Mouse (Mus musculus): ENCODE data around the gene Batf3. TPM values are rescaled to one million over a fixed set of nuclear protein-coding genes. Genes with fewer than 3 reads are reported as not detected.

The Batf3 gene
- polyA plus RNA-seq, 2 experiments: 1.5 to 1.8 TPM

- no peaks in the 10 kb centered on the region for H3K9me3 ChIP-seq (ENCODE audit: control insufficient read depth, low read length)
- TF ChIP-seq CTCF (IDR thresholded peaks at IDR 0.05; ENCODE audit: low read depth) (peak; percentile 32; the same call in 1 of the 2 replicates), EP300 (IDR thresholded peaks at IDR 0.05; ENCODE audit: low read depth) (no peak)
- no peaks in the 10 kb centered on the region for H3K36me3 ChIP-seq (replicated peaks; ENCODE audit: control insufficient read depth, insufficient read depth, low read depth)
- no peaks in the 10 kb centered on the region for H3K27me3 ChIP-seq (ENCODE audit: control insufficient read depth, insufficient read depth, low read length)
- no peak for DNase-seq (ENCODE audit: low read depth in 3 of 3, low spot score in 3 of 3)
- 58% methylated on average over 3 of the region's 3 CpGs for WGBS (ENCODE audit: insufficient replicate concordance)
- H3K9ac ChIP-seq (replicated peaks): no peak overlapping the region
- ATAC-seq (ENCODE audit: insufficient read depth): no peak
- H3K4me3 ChIP-seq (ENCODE audit: insufficient read depth in 1 of 2, low read depth in 2 of 2, low read length in 2 of 2): no peak overlapping the region
- no peak overlapping the region for H3K4me2 ChIP-seq (ENCODE audit: low read depth)
- H3K27ac ChIP-seq: no peak overlapping the region
- H3K4me1 ChIP-seq (replicated peaks; ENCODE audit: control insufficient read depth in 2 of 2, insufficient read depth in 2 of 2, low read length in 1 of 2): peaks cover 9 to 20% of the 10 kb centered on the region in 2 experiments; a peak in 3 of 4 replicates
Measured at GRCm38 (mm10) chr1:191057461-191057860, 40.2 kb upstream of the Batf3 start.

- peaks cover 22% of the 10 kb centered on the region for H3K36me3 ChIP-seq (replicated peaks; ENCODE audit: control insufficient read depth, insufficient read depth, low read depth)
- peak overlapping the region; percentile 16; the same call in 1 of the 2 replicates for H3K27ac ChIP-seq
- no peak for TF ChIP-seq EP300 (IDR thresholded peaks at IDR 0.05; ENCODE audit: low read depth)
- no peak for TF ChIP-seq CTCF (IDR thresholded peaks at IDR 0.05; ENCODE audit: low read depth)
- H3K9ac ChIP-seq (replicated peaks): peak overlapping the region; percentile 88
- WGBS (ENCODE audit: insufficient replicate concordance): 3% methylated on average over 15 of the region's 15 CpGs
- no peaks in the 10 kb centered on the region for H3K27me3 ChIP-seq (ENCODE audit: control insufficient read depth, insufficient read depth, low read length)
- no peak for DNase-seq (ENCODE audit: low read depth in 3 of 3, low spot score in 3 of 3)
- peak overlapping the region; percentile 88 for H3K4me2 ChIP-seq (ENCODE audit: low read depth)
- H3K9me3 ChIP-seq (ENCODE audit: control insufficient read depth, low read length): no peaks in the 10 kb centered on the region
- H3K4me1 ChIP-seq (replicated peaks; ENCODE audit: control insufficient read depth in 2 of 2, insufficient read depth in 2 of 2, low read length in 1 of 2): peaks cover 11 to 14% of the 10 kb centered on the region in 2 experiments
- ATAC-seq (ENCODE audit: insufficient read depth): peak; percentile 42; the same call in 1 of the 2 replicates
- peak overlapping the region; percentile 91 to 93 for H3K4me3 ChIP-seq (ENCODE audit: insufficient read depth in 1 of 2, low read depth in 2 of 2, low read length in 2 of 2)
Measured at GRCm38 (mm10) chr1:191062241-191062780, 35.3 kb upstream of the Batf3 start.

GRCm38 (mm10) chr1:191062781-191063485 is 34.7 kb upstream of the Batf3 start, which contains the start of the genes Tatdn3 and Nsl1:
Gene Tatdn3 (minus strand): TSS chr1:191062932.
Gene Nsl1 (plus strand): TSS chr1:191063012.
- TF ChIP-seq EP300 (IDR thresholded peaks at IDR 0.05; ENCODE audit: low read depth): peak; percentile 25; the same call in 1 of the 2 replicates
- peak; percentile 65 for TF ChIP-seq CTCF (IDR thresholded peaks at IDR 0.05; ENCODE audit: low read depth)
- H3K9me3 ChIP-seq (ENCODE audit: control insufficient read depth, low read length): no peaks in the 10 kb centered on the region
- ATAC-seq (ENCODE audit: insufficient read depth): peak; percentile 92
- peaks cover 11 to 14% of the 10 kb centered on the region in 2 experiments for H3K4me1 ChIP-seq (replicated peaks; ENCODE audit: control insufficient read depth in 2 of 2, insufficient read depth in 2 of 2, low read length in 1 of 2)
- H3K27me3 ChIP-seq (ENCODE audit: control insufficient read depth, insufficient read depth, low read length): no peaks in the 10 kb centered on the region
- H3K27ac ChIP-seq: peak within 1 kb of the TSS; percentile 19
- H3K36me3 ChIP-seq (replicated peaks; ENCODE audit: control insufficient read depth, insufficient read depth, low read depth): peaks cover 25% of the 10 kb centered on the region
- H3K4me2 ChIP-seq (ENCODE audit: low read depth): peak within 1 kb of the TSS; percentile 88
- DNase-seq (ENCODE audit: low read depth in 3 of 3, low spot score in 3 of 3): peak; percentile 74 to 78 (median 76)
- peak within 1 kb of the TSS; percentile 88 for H3K9ac ChIP-seq (replicated peaks)
- WGBS (ENCODE audit: insufficient replicate concordance): under 1% methylated on average over 56 of the region's 56 CpGs
- peak within 1 kb of the TSS; percentile 91 to 93 for H3K4me3 ChIP-seq (ENCODE audit: insufficient read depth in 1 of 2, low read depth in 2 of 2, low read length in 2 of 2)

- ATAC-seq (ENCODE audit: insufficient read depth): no peak
- no peaks in the 10 kb centered on the region for H3K27me3 ChIP-seq (ENCODE audit: control insufficient read depth, insufficient read depth, low read length)
- no peak for TF ChIP-seq CTCF (IDR thresholded peaks at IDR 0.05; ENCODE audit: low read depth)
- TF ChIP-seq EP300 (IDR thresholded peaks at IDR 0.05; ENCODE audit: low read depth): no peak
- 41% methylated on average over 9 of the region's 9 CpGs for WGBS (ENCODE audit: insufficient replicate concordance)
- peak overlapping the region; percentile 88 for H3K4me2 ChIP-seq (ENCODE audit: low read depth)
- peaks cover 11 to 14% of the 10 kb centered on the region in 2 experiments for H3K4me1 ChIP-seq (replicated peaks; ENCODE audit: control insufficient read depth in 2 of 2, insufficient read depth in 2 of 2, low read length in 1 of 2)
- peak overlapping the region; percentile 88 for H3K9ac ChIP-seq (replicated peaks)
- DNase-seq (ENCODE audit: low read depth in 3 of 3, low spot score in 3 of 3): no peak
- no peaks in the 10 kb centered on the region for H3K9me3 ChIP-seq (ENCODE audit: control insufficient read depth, low read length)
- peaks cover 28% of the 10 kb centered on the region for H3K36me3 ChIP-seq (replicated peaks; ENCODE audit: control insufficient read depth, insufficient read depth, low read depth)
- peak overlapping the region; percentile 91 to 93 for H3K4me3 ChIP-seq (ENCODE audit: insufficient read depth in 1 of 2, low read depth in 2 of 2, low read length in 2 of 2)
- no peak overlapping the region for H3K27ac ChIP-seq
Measured at GRCm38 (mm10) chr1:191063700-191064099, 33.9 kb upstream of the Batf3 start.

GRCm38 (mm10) chr1:191064535-191064934 is 33.1 kb upstream of the Batf3 start:
- no peak for ATAC-seq (ENCODE audit: insufficient read depth)
- Histone ChIP-seq H3K4me1 (replicated peaks; ENCODE audit: control insufficient read depth in 2 of 2, insufficient read depth in 2 of 2, low read length in 1 of 2) (peaks cover 11 to 14% of the 10 kb centered on the region in 2 experiments), H3K4me2 (ENCODE audit: low read depth) (peak overlapping the region; percentile 88), H3K27me3 (ENCODE audit: control insufficient read depth, insufficient read depth, low read length) (no peaks in the 10 kb centered on the region), H3K4me3 (ENCODE audit: insufficient read depth in 1 of 2, low read depth in 2 of 2, low read length in 2 of 2) (peak overlapping the region in 1 of 2 experiments; percentile 17; a peak in 2 of 4 replicates), H3K36me3 (replicated peaks; ENCODE audit: control insufficient read depth, insufficient read depth, low read depth) (peaks cover 36% of the 10 kb centered on the region), H3K9me3 (ENCODE audit: control insufficient read depth, low read length) (no peaks in the 10 kb centered on the region), H3K27ac (no peak overlapping the region), H3K9ac (replicated peaks) (no peak overlapping the region)
- DNase-seq (ENCODE audit: low read depth in 3 of 3, low spot score in 3 of 3): no peak
- TF ChIP-seq EP300 (IDR thresholded peaks at IDR 0.05; ENCODE audit: low read depth) (no peak), CTCF (IDR thresholded peaks at IDR 0.05; ENCODE audit: low read depth) (no peak)
- 69% methylated on average over 2 of the region's 2 CpGs for WGBS (ENCODE audit: insufficient replicate concordance)

Data from liver, embryonic 14.5 days (tissue).